Mouse (Mus musculus) MEL (cell line): ENCODE measurements around the gene Agtrap. TPM values are rescaled to one million over a fixed set of nuclear protein-coding genes. Genes with fewer than 3 reads are reported as not detected.
A peak's percentile ranks its signal among the peaks of the same experiment; 100 is the strongest.

Experiments
- DNase-seq: peaks from one replicate; pipeline ENCODE4 v3.0.0; 2011; ENCODE audit warnings: low read depth, low spot score
- H3K27ac ChIP-seq: 2 replicates; pipeline ENCODE4 v1.5.1; 2012; ENCODE audit warnings: low read depth, mild to moderate bottlenecking, control low read depth, low read length, moderate library complexity; ENCODE audit not compliant: control insufficient read depth
- H3K27me3 ChIP-seq, 2 experiments: fragments of 150-350 bp in 1 of 2; sonication (generic) in 1 of 2; 2 replicates each; pipeline ENCODE4 v1.6.1; 2012; ENCODE audit warnings: low read length in 2 of 2, mild to moderate bottlenecking in 2 of 2, improper control_type of control experiment in 1 of 2, moderate library complexity in 1 of 2; ENCODE audit not compliant: insufficient read depth in 2 of 2, control insufficient read depth in 1 of 2
- H3K36me3 ChIP-seq, 2 experiments: 2 replicates each; pipeline ENCODE4 v1.6.1; 2012 to 2014; ENCODE audit warnings: low read length in 2 of 2, improper control_type of control experiment in 1 of 2, inconsistent platforms in 1 of 2, mild to moderate bottlenecking in 1 of 2; ENCODE audit not compliant: insufficient read depth in 2 of 2, control insufficient read depth in 1 of 2
- H3K4me1 ChIP-seq, 2 experiments: fragments of 150-350 bp in 1 of 2; sonication (generic) in 1 of 2; 2 replicates each; pipeline ENCODE4 v1.6.1; 2012; ENCODE audit warnings: low read length in 2 of 2, improper control_type of control experiment in 1 of 2, mild to moderate bottlenecking in 1 of 2; ENCODE audit not compliant: insufficient read depth in 2 of 2, control insufficient read depth in 1 of 2
- H3K4me3 ChIP-seq, 2 experiments: fragments of 150-350 bp in 1 of 2; sonication (generic) in 1 of 2; 2 replicates each; pipeline ENCODE4 v1.5.1; 2012; ENCODE audit warnings: low read depth in 2 of 2, low read length in 2 of 2, mild to moderate bottlenecking in 2 of 2, moderate library complexity in 2 of 2, control low read depth in 1 of 2, improper control_type of control experiment in 1 of 2; ENCODE audit not compliant: control insufficient read depth in 1 of 2, insufficient read depth in 1 of 2
- H3K79me2 ChIP-seq: 2 replicates; pipeline ENCODE4 v1.6.1; 2012; ENCODE audit warnings: mild to moderate bottlenecking, low read length, moderate library complexity; ENCODE audit not compliant: control insufficient read depth, poor library complexity, insufficient read depth
- H3K9ac ChIP-seq: 2 replicates; pipeline ENCODE4 v1.6.1; 2012; ENCODE audit warnings: low read depth, mild to moderate bottlenecking, control low read depth, low read length, moderate library complexity; ENCODE audit not compliant: control insufficient read depth, poor library complexity, severe bottlenecking
- H3K9me3 ChIP-seq: fragments of 150-350 bp; sonication (generic); replicated peaks from 2 replicates; pipeline ENCODE4 v1.6.1; 2012; ENCODE audit warnings: mild to moderate bottlenecking, low read length, improper control_type of control experiment, moderate library complexity; ENCODE audit not compliant: insufficient read depth
- CHD2 ChIP-seq: IDR thresholded peaks from 2 replicates; pipeline ENCODE4 v1.6.1; 2011; ENCODE audit warnings: low read length, improper control_type of control experiment
- CTCF ChIP-seq, 3 experiments: IDR thresholded peaks in 2 of 3; conservative IDR thresholded peaks in 1 of 3; 2 replicates each; pipeline ENCODE4 v1.5.1; 2011 to 2012; ENCODE audit warnings: low read length in 3 of 3, low read depth in 2 of 3, mild to moderate bottlenecking in 2 of 3, improper control_type of control experiment in 1 of 3, inconsistent platforms in 1 of 3, mixed read lengths in 1 of 3, moderate library complexity in 1 of 3; ENCODE audit not compliant: control insufficient read depth in 1 of 3, insufficient read depth in 1 of 3, poor library complexity in 1 of 3, severe bottlenecking in 1 of 3
- E2F4 ChIP-seq: IDR thresholded peaks from 2 replicates; pipeline ENCODE4 v1.6.1; 2011; ENCODE audit warnings: low read depth, low read length, improper control_type of control experiment, borderline replicate concordance
- ELF1 ChIP-seq: IDR thresholded peaks from 2 replicates; pipeline ENCODE4 v1.6.1; 2014; ENCODE audit warnings: low read depth, mild to moderate bottlenecking, inconsistent platforms, low read length, improper control_type of control experiment, moderate library complexity
- EP300 ChIP-seq, 2 experiments: IDR thresholded peaks; 2 replicates each; pipeline ENCODE4 v1.6.1; 2011; ENCODE audit warnings: improper control_type of control experiment in 2 of 2, low read length in 2 of 2, low read depth in 1 of 2, mild to moderate bottlenecking in 1 of 2
- GABPA ChIP-seq: IDR thresholded peaks from 2 replicates; pipeline ENCODE4 v1.6.1; 2012; ENCODE audit warnings: low read depth, mild to moderate bottlenecking, inconsistent platforms, low read length, improper control_type of control experiment, moderate library complexity
- HCFC1 ChIP-seq: IDR thresholded peaks from 2 replicates; pipeline ENCODE4 v1.6.1; 2012; ENCODE audit warnings: low read depth, mild to moderate bottlenecking, inconsistent platforms, low read length, improper control_type of control experiment, moderate library complexity
- JUND ChIP-seq: IDR thresholded peaks from 2 replicates; pipeline ENCODE4 v1.6.1; 2011; ENCODE audit warnings: low read depth, mild to moderate bottlenecking, improper control_type of control experiment, low read length
- KAT2A ChIP-seq: conservative IDR thresholded peaks from 2 replicates; pipeline ENCODE4 v1.6.1; 2012; ENCODE audit warnings: low read depth, low read length, improper control_type of control experiment, inconsistent platforms
- MAFK ChIP-seq: IDR thresholded peaks from 2 replicates; pipeline ENCODE4 v1.6.1; 2011; ENCODE audit warnings: low read depth, mild to moderate bottlenecking, low read length, improper control_type of control experiment, borderline replicate concordance
- MAX ChIP-seq: IDR thresholded peaks from 2 replicates; pipeline ENCODE4 v1.6.1; 2011; ENCODE audit warnings: low read length, improper control_type of control experiment
- MEF2A ChIP-seq: IDR thresholded peaks from 2 replicates; pipeline ENCODE4 v1.6.1; 2014; ENCODE audit warnings: low read depth, mild to moderate bottlenecking, inconsistent platforms, low read length, improper control_type of control experiment; ENCODE audit not compliant: poor library complexity, insufficient replicate concordance, severe bottlenecking; ENCODE audit errors: extremely low read depth
- MYB ChIP-seq: IDR thresholded peaks from 2 replicates; pipeline ENCODE4 v1.6.1; 2011; ENCODE audit warnings: mild to moderate bottlenecking, low read depth, low read length, improper control_type of control experiment
- NELFE ChIP-seq: IDR thresholded peaks from 2 replicates; pipeline ENCODE4 v1.6.1; 2011; ENCODE audit warnings: low read depth, low read length, improper control_type of control experiment
- NRF1 ChIP-seq: IDR thresholded peaks from 2 replicates; pipeline ENCODE4 v1.6.1; 2014; ENCODE audit warnings: low read depth, mild to moderate bottlenecking, inconsistent platforms, low read length, improper control_type of control experiment, moderate library complexity; ENCODE audit not compliant: poor library complexity, insufficient read depth, severe bottlenecking
- POLR2A ChIP-seq, 2 experiments: IDR thresholded peaks; 2 replicates each; pipeline ENCODE4 v1.6.1; 2011 to 2012; ENCODE audit warnings: low read length in 2 of 2, mild to moderate bottlenecking in 2 of 2, control low read depth in 1 of 2, improper control_type of control experiment in 1 of 2, low read depth in 1 of 2, moderate library complexity in 1 of 2; ENCODE audit not compliant: control insufficient read depth in 1 of 2, insufficient read depth in 1 of 2, poor library complexity in 1 of 2
- POLR2AphosphoS2 ChIP-seq: IDR thresholded peaks from 2 replicates; pipeline ENCODE4 v1.6.1; 2011; ENCODE audit warnings: low read length, improper control_type of control experiment
- SIN3A ChIP-seq: IDR thresholded peaks from 2 replicates; pipeline ENCODE4 v1.6.1; 2012; ENCODE audit warnings: low read length, improper control_type of control experiment, inconsistent platforms
- SMC3 ChIP-seq: IDR thresholded peaks from 2 replicates; pipeline ENCODE4 v1.6.1; 2011; ENCODE audit warnings: low read depth, low read length, improper control_type of control experiment
- TAL1 ChIP-seq: IDR thresholded peaks from 2 replicates; pipeline ENCODE4 v1.6.1; 2012; ENCODE audit warnings: mild to moderate bottlenecking, inconsistent platforms, low read length, moderate library complexity, mixed read lengths
- TCF12 ChIP-seq: IDR thresholded peaks from 2 replicates; pipeline ENCODE4 v1.6.1; 2014; ENCODE audit warnings: low read depth, mild to moderate bottlenecking, inconsistent platforms, low read length, improper control_type of control experiment, moderate library complexity
- UBTF ChIP-seq: IDR thresholded peaks from 2 replicates; pipeline ENCODE4 v1.6.1; 2012; ENCODE audit warnings: low read depth, mild to moderate bottlenecking, inconsistent platforms, low read length, improper control_type of control experiment, moderate library complexity, borderline replicate concordance; ENCODE audit not compliant: insufficient read depth
- USF2 ChIP-seq, 2 experiments: IDR thresholded peaks; 2 replicates each; pipeline ENCODE4 v1.6.1; 2011 to 2012; ENCODE audit warnings: improper control_type of control experiment in 2 of 2, low read length in 2 of 2, borderline replicate concordance in 1 of 2, inconsistent platforms in 1 of 2, low read depth in 1 of 2, mild to moderate bottlenecking in 1 of 2; ENCODE audit not compliant: insufficient read depth in 1 of 2
- ZC3H11A ChIP-seq: IDR thresholded peaks from 2 replicates; pipeline ENCODE4 v1.6.1; 2012; ENCODE audit warnings: low read depth, mild to moderate bottlenecking, inconsistent platforms, low read length, improper control_type of control experiment
- ZKSCAN1 ChIP-seq: IDR thresholded peaks from 2 replicates; pipeline ENCODE4 v1.6.1; 2012; ENCODE audit warnings: low read depth, mild to moderate bottlenecking, inconsistent platforms, low read length, improper control_type of control experiment, moderate library complexity
- ZNF384 ChIP-seq: IDR thresholded peaks from 2 replicates; pipeline ENCODE4 v1.6.1; 2012; ENCODE audit warnings: low read depth, mild to moderate bottlenecking, inconsistent platforms, low read length, improper control_type of control experiment
- polyA plus RNA-seq, 2 experiments: library from polyadenylated mRNA; stranded (reverse) in 1 of 2; unstranded in 1 of 2; fragments of >175 nt in 1 of 2; fragments of >200 nt in 1 of 2; gene quantifications; 2 replicates each; pipeline versions ENCODE4 v1.2.1 to v1.2.4; 2012; ENCODE audit warnings: low replicate concordance in 2 of 2, low read depth in 1 of 2; ENCODE audit not compliant: insufficient read length in 2 of 2, insufficient read depth in 1 of 2, missing spikeins in 1 of 2
- total RNA-seq: library from RNA; depleted of rRNA; stranded (reverse); fragments of 300-350 nt; gene quantifications from 2 replicates; pipeline ENCODE4 v1.2.3, GENCODE M21; 2012

Agtrap gene
- total and polyA plus RNA-seq, 3 experiments, result 5.0 to 16.0 TPM; not detected in 1

- TF ChIP-seq E2F4 (no peak), MAX (peak; percentile 34; the same call in 1 of the 2 replicates), ZKSCAN1 (no peak), SIN3A (peak; percentile 44; the same call in 1 of the 2 replicates), JUND (no peak), ZNF384 (no peak), HCFC1 (no peak), ZC3H11A (no peak), CHD2 (no peak), KAT2A (no peak), TAL1 (no peak), TCF12 (no peak), NELFE (peak; percentile 61), MYB (no peak), POLR2A (IDR thresholded peaks at IDR 0.05; ENCODE audit: control insufficient read depth in 1 of 2, insufficient read depth in 1 of 2, low read depth in 1 of 2, low read length in 2 of 2, poor library complexity in 1 of 2) (peak in 1 of 2 experiments; percentile 78; a peak in 2 of 4 replicates), USF2 (IDR thresholded peaks at IDR 0.05; ENCODE audit: borderline replicate concordance in 1 of 2, insufficient read depth in 1 of 2, low read depth in 1 of 2, low read length in 2 of 2) (peak; percentile 15 to 48; a peak in 1 of 4 replicates)
- TF ChIP-seq, all 39 proteins: peak for 14
Measured at GRCm38 (mm10) chr4:148082257-148083044, 5.4 kb downstream of the Agtrap start (continued).

- TF ChIP-seq HCFC1 (no peak), ELF1 (no peak), NRF1 (no peak), MYB (no peak), GABPA (no peak), CTCF (IDR thresholded peaks at IDR 0.05 in 2 of 3, conservative IDR thresholded peaks at IDR 0.05 in 1 of 3; ENCODE audit: control insufficient read depth in 1 of 3, insufficient read depth in 1 of 3, low read depth in 2 of 3, low read length in 3 of 3, poor library complexity in 1 of 3, severe bottlenecking in 1 of 3) (no peak), NELFE (no peak), SMC3 (no peak), JUND (no peak), TAL1 (no peak), ZC3H11A (no peak), SIN3A (no peak), MEF2A (no peak), POLR2AphosphoS2 (no peak), MAFK (no peak), TCF12 (no peak), EP300 (IDR thresholded peaks at IDR 0.05; ENCODE audit: low read depth in 1 of 2, low read length in 2 of 2) (no peak), UBTF (no peak)
- peaks cover 0 to 10% of the 10 kb centered on the region in 2 experiments; a peak in 2 of 4 replicates for H3K4me1 ChIP-seq
- DNase-seq, result no peak
- no peaks in the 10 kb centered on the region for H3K27me3 ChIP-seq
- H3K4me3 ChIP-seq, result no peak overlapping the region
- no peaks in the 10 kb centered on the region for H3K79me2 ChIP-seq
- H3K9me3 ChIP-seq, result no peaks in the 10 kb centered on the region
- no peaks in the 10 kb centered on the region; a peak in 1 of 4 replicates for H3K36me3 ChIP-seq
- H3K27ac ChIP-seq, result no peak overlapping the region
- no peak overlapping the region for H3K9ac ChIP-seq
Measured at GRCm38 (mm10) chr4:148081201-148081600, 6.6 kb downstream of the Agtrap start.
